Mouse (Mus musculus) limb, embryonic 10.5 days (tissue): Measurements from ENCODE around the gene Rab11fip4. TPM values are rescaled to one million over a fixed set of nuclear protein-coding genes. Genes with fewer than 3 reads are reported as not detected.

Experiments
- DNase-seq: peaks from one replicate; pipeline ENCODE4 v3.0.0-alpha.2; 2017; ENCODE audit warnings: low spot score
- H3K27ac ChIP-seq: fragments of 300-500 bp; sonication (generic); 2 replicates; pipeline ENCODE4 v1.5.1; 2016; ENCODE audit warnings: mild to moderate bottlenecking
- H3K27me3 ChIP-seq: fragments of 300-500 bp; sonication (generic); 2 replicates; pipeline ENCODE4 v1.6.1; 2016; ENCODE audit warnings: low read depth, mild to moderate bottlenecking; ENCODE audit not compliant: poor library complexity, severe bottlenecking
- H3K36me3 ChIP-seq: fragments of 300-500 bp; sonication (generic); 2 replicates; pipeline ENCODE4 v1.6.1; 2016; ENCODE audit warnings: mild to moderate bottlenecking, moderate library complexity
- H3K4me1 ChIP-seq: fragments of 300-500 bp; sonication (generic); 2 replicates; pipeline ENCODE4 v1.6.1; 2016
- H3K4me3 ChIP-seq: fragments of 300-500 bp; sonication (generic); 2 replicates; pipeline ENCODE4 v1.5.1; 2016; ENCODE audit warnings: mild to moderate bottlenecking, moderate library complexity
- H3K9me3 ChIP-seq: fragments of 300-500 bp; sonication (generic); replicated peaks from 2 replicates; pipeline ENCODE4 v1.6.1; 2016; ENCODE audit warnings: mild to moderate bottlenecking
- WGBS: fragments of 180-500 bp; shearing (Covaris S2); methylation state at CpG from one replicate; pipeline ENCODE4 v1.1.7; 2016; 5-methylcytosine and 5-hydroxymethylcytosine counted together
- polyA plus RNA-seq: library from polyadenylated mRNA; unstranded; fragments of >200 nt; fragmentation: Nextera tagmentation; extraction: Ambion mirVana; gene quantifications from 2 replicates; pipeline ENCODE4 v1.2.1, GENCODE M21; 2016

The Rab11fip4 gene
- 9.5 and 13.4 TPM in 2 replicates for polyA plus RNA-seq

DNA sequence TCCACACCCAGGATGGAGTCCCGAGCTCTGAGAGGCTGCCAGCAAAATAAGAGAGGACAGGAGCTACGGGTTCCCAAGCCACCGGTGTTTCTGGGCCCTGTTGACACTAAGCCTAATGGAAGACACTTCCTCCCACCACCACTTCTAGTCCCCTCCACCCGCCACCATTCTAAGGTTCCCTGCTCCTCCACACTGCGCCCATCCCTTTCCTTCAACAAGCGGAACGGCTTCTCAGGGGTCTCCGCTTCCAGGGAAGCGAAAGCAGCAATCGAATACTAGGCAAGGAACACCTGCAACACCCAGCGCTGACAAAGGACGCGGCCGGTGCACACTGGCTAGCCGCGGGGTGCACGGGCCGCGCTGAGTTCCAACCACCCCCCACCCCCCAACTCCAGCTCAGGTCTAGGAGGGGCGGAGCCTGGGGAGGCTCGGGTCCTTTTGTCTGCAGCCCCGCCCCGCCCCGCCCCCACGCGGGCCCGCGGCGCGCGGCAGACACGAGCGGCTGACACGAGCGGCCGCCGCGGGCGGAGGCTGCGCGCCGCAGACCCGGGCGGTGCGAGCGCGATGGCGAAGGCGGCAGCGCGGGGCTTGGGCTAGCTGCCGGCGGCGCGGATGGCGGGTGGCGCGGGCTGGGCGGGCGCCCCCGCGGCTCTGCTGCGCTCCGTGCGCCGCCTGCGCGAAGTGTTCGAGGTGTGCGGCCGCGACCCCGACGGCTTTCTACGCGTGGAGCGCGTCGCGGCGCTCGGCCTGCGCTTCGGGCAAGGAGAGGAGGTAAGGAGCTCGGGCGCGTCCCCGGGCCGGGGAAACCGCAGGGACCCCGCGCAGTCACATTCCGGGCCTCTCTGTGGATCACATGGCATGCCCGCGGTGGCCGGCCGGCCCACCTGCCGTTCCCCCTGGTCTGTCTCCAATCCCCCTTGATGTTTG, at the start of gene Rab11fip4:
Gene Rab11fip4, plus strand, starts transcription at position 549 of the 927 bp plus-strand sequence.
- H3K4me3 ChIP-seq = peak within 1 kb of the TSS; percentile 67
- peaks cover 21% of the 10 kb centered on the region for H3K4me1 ChIP-seq
- DNase-seq = peak; percentile 65
- no peaks in the 10 kb centered on the region for H3K36me3 ChIP-seq
- H3K27ac ChIP-seq = peak within 1 kb of the TSS; percentile 80
- WGBS = 3% methylated on average over 97 of the region's 98 CpGs
- no peaks in the 10 kb centered on the region for H3K9me3 ChIP-seq
- peaks cover 64% of the 10 kb centered on the region for H3K27me3 ChIP-seq

DNA sequence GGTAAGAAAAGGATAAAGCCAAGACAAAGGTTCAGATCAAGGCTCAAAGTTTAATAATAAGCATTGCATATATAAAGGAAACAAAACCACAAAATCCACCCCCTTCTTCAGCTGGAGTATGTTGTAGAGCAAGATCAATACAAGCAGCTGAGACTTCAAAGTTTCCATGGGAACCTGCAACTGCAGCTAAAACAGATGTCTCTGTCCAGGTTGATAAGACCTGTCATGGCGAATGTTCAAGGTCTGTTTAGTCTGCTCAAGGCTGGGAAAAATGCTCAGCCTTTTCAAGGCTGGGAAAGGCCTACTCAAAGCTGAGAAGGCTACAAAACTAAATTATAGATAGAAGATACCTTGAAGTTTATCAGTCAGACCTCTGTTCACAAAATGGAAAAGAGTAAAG, 38.4 kb upstream of the Rab11fip4 start:
- H3K36me3 ChIP-seq = peaks cover 95% of the 10 kb centered on the region

DNA sequence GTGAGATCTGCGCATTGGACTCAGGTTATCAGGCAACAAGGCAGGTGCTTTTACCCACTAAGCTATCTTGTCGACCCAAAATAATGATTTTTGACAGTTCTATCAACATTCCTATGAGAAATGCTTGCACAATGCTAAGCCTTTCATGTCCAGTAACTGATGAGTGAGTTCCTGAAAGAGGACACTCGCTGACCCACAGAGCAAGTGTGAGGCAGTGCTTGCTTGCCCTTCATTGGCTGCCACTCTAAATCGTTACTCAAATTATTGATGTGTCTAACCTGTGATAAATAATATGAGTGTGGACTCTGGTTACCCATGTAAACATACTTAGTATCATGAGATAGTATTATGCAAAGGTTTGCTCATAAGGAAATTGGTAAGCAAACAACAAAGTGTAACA, 30.5 kb upstream of the Rab11fip4 start:
- Histone ChIP-seq H3K27ac (no peak overlapping the region), H3K27me3 (no peaks in the 10 kb centered on the region), H3K4me1 (no peaks in the 10 kb centered on the region), H3K4me3 (no peak overlapping the region), H3K9me3 (no peaks in the 10 kb centered on the region), H3K36me3 (peaks cover 90% of the 10 kb centered on the region)
- 90% methylated on average over 4 of the region's 4 CpGs for WGBS
- DNase-seq = no peak

More for the DNA sequence above, 38.4 kb upstream of the Rab11fip4 start:
- WGBS = 85% methylated on average over 1 of the region's 1 CpGs
- H3K9me3 ChIP-seq = no peaks in the 10 kb centered on the region
- H3K27me3 ChIP-seq = no peaks in the 10 kb centered on the region
- no peak for DNase-seq
- no peak overlapping the region for H3K27ac ChIP-seq
- H3K4me1 ChIP-seq = no peaks in the 10 kb centered on the region
- no peak overlapping the region for H3K4me3 ChIP-seq

DNA sequence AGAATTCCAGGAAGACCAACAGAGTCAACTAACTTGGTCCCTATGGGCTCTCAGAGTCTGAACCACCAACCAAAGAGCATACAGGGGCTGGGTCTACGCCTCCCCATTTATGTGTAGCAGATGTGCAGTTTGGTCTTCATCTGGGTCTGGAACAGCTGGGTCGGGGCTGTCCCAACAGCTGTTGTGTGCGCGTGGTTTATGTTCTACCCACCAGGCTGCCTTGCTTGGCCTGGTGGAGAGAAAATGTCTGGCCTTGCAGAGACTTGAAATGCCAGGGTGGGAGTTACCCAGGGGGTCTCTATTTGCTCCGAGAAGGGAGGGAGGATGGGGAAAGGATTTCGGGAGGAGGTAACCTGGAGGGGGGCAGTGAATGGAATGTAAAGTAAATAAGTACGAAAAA, 27.5 kb upstream of the Rab11fip4 start:
- no peak overlapping the region for H3K4me3 ChIP-seq
- H3K36me3 ChIP-seq = peaks cover 92% of the 10 kb centered on the region
- no peaks in the 10 kb centered on the region for H3K27me3 ChIP-seq
- 92% methylated on average over 7 of the region's 7 CpGs for WGBS
- no peaks in the 10 kb centered on the region for H3K9me3 ChIP-seq
- no peak for DNase-seq
- H3K27ac ChIP-seq = no peak overlapping the region
- no peaks in the 10 kb centered on the region for H3K4me1 ChIP-seq

DNA sequence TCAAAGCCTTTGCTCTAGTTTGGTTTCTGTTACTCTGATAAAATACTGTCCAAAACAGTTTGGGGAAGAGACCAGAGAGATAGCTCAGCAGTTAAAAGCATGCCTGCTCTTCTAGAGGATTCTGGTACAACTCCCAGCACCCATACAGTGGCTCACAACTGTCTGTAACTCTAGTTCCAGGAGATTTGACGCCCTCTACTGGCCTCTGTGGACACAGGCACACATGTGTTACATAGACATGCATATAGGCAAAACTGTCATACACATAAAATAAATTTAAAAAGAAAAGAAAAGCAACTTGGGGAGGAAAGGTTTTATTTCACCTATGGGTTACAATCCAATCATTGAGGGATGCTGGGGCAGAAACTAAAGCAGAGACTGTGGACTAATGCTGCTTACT, 24.1 kb upstream of the Rab11fip4 start:
- Histone ChIP-seq H3K4me1 (no peaks in the 10 kb centered on the region), H3K4me3 (no peak overlapping the region), H3K27me3 (no peaks in the 10 kb centered on the region), H3K9me3 (no peaks in the 10 kb centered on the region), H3K27ac (no peak overlapping the region), H3K36me3 (peaks cover 93% of the 10 kb centered on the region)
- no peak for DNase-seq
- 58% methylated on average over 1 of the region's 1 CpGs for WGBS

DNA sequence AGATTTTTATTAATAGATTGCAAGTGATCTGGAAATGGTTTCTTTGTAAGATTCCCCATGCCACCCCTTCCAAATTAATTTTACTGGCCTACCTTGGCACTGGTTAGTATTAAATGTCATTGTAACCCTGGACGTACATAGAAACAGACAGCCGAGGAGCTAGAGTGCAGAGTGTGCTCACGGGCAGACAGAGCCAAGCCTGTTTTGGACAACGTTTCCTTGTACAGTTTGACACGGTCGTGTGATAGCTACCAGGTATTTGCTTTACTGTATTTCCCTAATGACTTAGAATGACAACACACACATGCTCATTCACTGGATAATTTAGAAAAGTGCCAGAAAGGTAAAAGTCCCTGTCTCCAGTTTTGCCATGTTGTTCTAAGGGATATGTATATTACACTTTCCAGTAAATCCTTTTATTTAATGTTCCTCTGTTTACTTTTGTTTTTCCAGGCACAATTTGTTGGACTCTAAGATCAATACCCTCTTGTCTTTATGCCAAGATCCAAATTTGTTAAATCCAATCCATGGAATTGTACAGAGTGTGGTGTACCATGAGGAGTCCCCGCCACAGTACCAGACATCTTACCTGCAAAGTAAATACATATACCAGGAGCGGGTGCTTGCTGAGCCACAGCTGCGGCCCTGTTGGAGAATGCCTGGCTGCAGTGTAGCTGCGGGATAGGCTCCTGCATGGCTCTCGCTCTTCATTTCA, 22.7 kb upstream of the Rab11fip4 start:
- H3K4me1 ChIP-seq = no peaks in the 10 kb centered on the region
- H3K9me3 ChIP-seq = no peaks in the 10 kb centered on the region
- DNase-seq = no peak
- H3K27ac ChIP-seq = no peak overlapping the region
- H3K4me3 ChIP-seq = no peak overlapping the region
- peaks cover 89% of the 10 kb centered on the region for H3K36me3 ChIP-seq
- H3K27me3 ChIP-seq = no peaks in the 10 kb centered on the region
- WGBS = 93% methylated on average over 11 of the region's 11 CpGs

DNA sequence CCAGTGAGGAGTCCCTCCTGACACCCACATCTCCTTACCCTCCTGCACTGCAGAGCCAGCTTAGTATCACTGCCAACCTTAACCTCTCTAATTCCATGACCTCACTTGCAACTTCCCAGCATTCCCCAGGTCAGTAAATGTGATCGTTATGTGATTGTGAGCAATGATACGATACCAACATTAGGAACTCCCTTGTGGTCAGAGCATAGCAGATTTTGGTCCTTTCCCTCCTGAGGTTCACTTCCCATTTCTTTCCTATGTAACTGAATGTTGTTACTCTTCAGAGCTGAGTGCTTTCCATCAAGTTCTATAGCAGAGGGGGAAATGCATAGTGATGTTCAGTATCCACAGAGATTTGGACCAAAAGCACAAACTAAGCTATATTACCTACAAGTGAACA, 20.7 kb upstream of the Rab11fip4 start:
- Histone ChIP-seq H3K27me3 (no peaks in the 10 kb centered on the region), H3K27ac (no peak overlapping the region), H3K4me1 (no peaks in the 10 kb centered on the region), H3K36me3 (peaks cover 94% of the 10 kb centered on the region), H3K4me3 (no peak overlapping the region), H3K9me3 (no peaks in the 10 kb centered on the region)
- DNase-seq = no peak
- WGBS = 96% methylated on average over 2 of the region's 2 CpGs

DNA sequence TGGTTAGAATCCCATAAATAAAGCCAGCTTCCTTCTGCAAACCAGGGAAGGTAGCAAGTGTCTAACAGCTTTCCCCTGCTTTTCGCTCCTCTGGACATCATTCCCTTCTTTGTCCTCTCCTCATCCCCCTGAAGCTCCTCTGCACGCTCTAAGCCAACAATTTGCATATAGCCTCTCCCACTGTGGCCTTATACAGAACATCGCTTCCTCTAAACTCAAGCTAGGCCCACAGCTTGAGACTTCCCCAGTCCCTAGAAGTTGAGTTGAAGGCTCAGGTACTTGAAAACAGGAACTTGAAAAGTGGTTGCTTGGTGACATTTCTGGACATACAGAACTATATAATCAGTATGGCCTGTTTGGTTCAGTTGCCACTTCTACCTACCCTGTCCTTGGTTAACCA, 17.2 kb upstream of the Rab11fip4 start:
- H3K36me3 ChIP-seq = peaks cover 85% of the 10 kb centered on the region
- H3K4me3 ChIP-seq = no peak overlapping the region
- H3K27me3 ChIP-seq = no peaks in the 10 kb centered on the region
- H3K4me1 ChIP-seq = no peaks in the 10 kb centered on the region
- H3K9me3 ChIP-seq = no peaks in the 10 kb centered on the region
- DNase-seq = no peak
- 86% methylated on average over 3 of the region's 3 CpGs for WGBS
- no peak overlapping the region for H3K27ac ChIP-seq

DNA sequence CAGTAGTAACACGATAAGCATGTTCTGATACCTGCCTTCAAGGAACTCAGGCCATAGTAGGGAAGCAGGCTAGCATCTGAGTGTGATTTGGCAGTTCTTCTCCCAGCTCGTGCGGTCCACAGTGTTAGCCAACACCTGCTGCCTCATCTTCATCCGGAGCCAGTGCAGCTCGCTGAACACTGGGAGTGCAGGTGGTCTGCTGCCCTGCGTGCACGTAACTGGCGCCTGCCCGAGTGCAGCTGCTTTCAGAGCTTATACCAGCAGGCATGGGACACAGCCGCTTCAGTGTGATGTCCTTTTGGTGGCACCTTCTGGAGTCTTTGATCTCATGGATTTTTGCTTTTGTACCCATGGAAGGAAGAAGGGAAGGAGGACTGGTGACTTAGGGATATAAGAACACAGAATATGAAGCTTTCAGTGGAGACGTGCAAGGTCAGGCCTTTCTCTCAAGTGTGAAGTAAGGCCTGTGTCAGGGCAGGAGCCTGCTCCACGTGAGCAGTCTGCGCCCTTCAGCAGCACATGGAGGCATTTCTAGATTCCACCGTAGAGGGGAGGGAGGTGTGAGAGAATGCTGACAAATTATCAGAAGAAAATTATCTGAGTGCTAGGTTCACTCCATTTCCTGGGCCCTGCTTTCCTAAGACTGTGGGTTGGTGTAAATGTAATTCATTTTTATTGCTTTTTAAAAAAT, 15.5 kb upstream of the Rab11fip4 start:
- Histone ChIP-seq H3K27ac (no peak overlapping the region), H3K36me3 (peaks cover 72% of the 10 kb centered on the region), H3K4me1 (peaks cover 3% of the 10 kb centered on the region; the same call in 1 of the 2 replicates), H3K9me3 (no peaks in the 10 kb centered on the region), H3K4me3 (no peak overlapping the region), H3K27me3 (no peaks in the 10 kb centered on the region)
- WGBS = 94% methylated on average over 14 of the region's 14 CpGs
- DNase-seq = no peak

DNA sequence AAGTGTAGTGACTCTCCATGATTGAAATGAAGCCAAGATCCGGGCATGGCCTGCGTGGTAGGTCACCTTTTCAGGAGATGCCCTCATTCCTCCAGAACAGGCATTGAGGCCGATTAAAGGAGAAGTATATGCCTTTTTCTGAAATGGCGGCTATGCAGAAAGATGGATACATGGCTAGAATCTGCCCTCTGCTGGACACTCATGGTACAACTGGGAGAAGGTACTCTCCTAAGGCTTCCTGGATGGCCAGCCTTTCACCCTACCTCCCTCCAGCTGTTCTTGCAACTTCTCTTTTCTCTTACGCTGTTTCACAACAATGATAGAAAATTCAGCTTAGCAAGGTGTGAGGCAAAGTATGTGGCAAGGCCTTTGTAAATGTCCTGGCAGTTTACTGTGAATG, 13.3 kb upstream of the Rab11fip4 start:
- H3K27ac ChIP-seq = no peak overlapping the region
- no peaks in the 10 kb centered on the region for H3K9me3 ChIP-seq
- H3K4me1 ChIP-seq = peaks cover 3% of the 10 kb centered on the region; the same call in 1 of the 2 replicates
- no peak overlapping the region for H3K4me3 ChIP-seq
- H3K27me3 ChIP-seq = no peaks in the 10 kb centered on the region
- peak; percentile 69 for DNase-seq
- WGBS = 58% methylated on average over 5 of the region's 5 CpGs
- peaks cover 54% of the 10 kb centered on the region for H3K36me3 ChIP-seq

DNA sequence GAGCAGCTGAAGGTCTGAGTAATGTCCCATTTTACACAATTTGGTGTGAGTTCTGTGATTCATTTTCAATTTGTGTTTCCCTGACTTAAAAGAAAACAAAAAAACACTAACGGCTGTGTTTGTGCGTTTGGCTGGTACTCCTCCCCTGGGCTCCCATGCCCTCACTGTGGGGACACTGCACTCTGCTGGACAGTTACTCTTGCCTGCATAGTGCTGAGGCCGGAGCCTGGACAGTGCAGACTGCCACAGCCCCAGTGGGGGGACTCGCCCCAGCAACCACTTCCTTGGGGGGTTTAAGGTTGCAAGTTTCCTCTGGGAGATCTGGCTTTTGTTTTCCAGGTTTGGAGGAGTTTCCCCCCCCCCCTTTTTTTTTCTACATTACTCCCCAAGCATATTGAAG, 10.4 kb upstream of the Rab11fip4 start:
- 73% methylated on average over 4 of the region's 4 CpGs for WGBS

DNA sequence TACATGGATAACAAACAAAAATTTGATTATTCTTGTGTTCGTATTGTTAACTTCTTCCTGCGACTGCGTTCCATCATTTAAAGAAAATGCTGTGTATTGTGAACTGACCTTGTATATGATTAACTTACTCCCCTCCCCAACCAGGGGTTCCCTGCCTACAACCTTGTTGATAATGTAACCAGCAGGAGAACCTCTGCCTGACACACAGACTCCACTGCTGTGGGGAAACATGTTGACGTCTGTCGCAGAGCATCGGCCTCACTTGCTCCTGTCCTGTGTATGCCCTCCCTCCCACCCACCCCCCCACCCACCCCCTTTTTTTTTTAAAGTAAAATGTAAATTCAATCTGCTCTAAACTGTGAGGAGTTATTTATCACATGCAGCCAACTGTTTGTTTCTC, 9.8 kb upstream of the Rab11fip4 start:
- no peaks in the 10 kb centered on the region for H3K27me3 ChIP-seq
- H3K4me3 ChIP-seq = no peak overlapping the region
- WGBS = 96% methylated on average over 6 of the region's 6 CpGs
- peaks cover 3% of the 10 kb centered on the region; the same call in 1 of the 2 replicates for H3K4me1 ChIP-seq
- no peak for DNase-seq
- H3K27ac ChIP-seq = no peak overlapping the region
- H3K9me3 ChIP-seq = no peaks in the 10 kb centered on the region
- peaks cover 25% of the 10 kb centered on the region for H3K36me3 ChIP-seq

More for the DNA sequence above, 10.4 kb upstream of the Rab11fip4 start:
- no peak for DNase-seq
- H3K27ac ChIP-seq = no peak overlapping the region
- H3K27me3 ChIP-seq = no peaks in the 10 kb centered on the region
- H3K4me1 ChIP-seq = peaks cover 3% of the 10 kb centered on the region; the same call in 1 of the 2 replicates
- no peak overlapping the region for H3K4me3 ChIP-seq
- H3K36me3 ChIP-seq = peaks cover 28% of the 10 kb centered on the region
- no peaks in the 10 kb centered on the region for H3K9me3 ChIP-seq
